Mouse (Mus musculus): Measurements from ENCODE around the gene Il27.
A peak's percentile ranks its signal among the peaks of the same experiment; 100 is the strongest.

GRCm38 (mm10) chr7:126554796-126555195 lies 39.9 kb downstream of the Il27 start:
- TF ChIP-seq POLR2A (IDR thresholded peaks at IDR 0.05; ENCODE audit: borderline replicate concordance, insufficient read depth, low read length) (no peak), CTCF (IDR thresholded peaks at IDR 0.05; ENCODE audit: borderline replicate concordance, insufficient read depth, low read depth, low read length) (peak; percentile 13; the same call in 1 of the 2 replicates)

Data from cerebellum, adult 2 months (tissue).